Mouse (Mus musculus) embryonic fibroblast, embryonic 13.5 days (primary cell): ENCODE data around the gene Cxcl14. TPM values are rescaled to one million over a fixed set of nuclear protein-coding genes. Genes with fewer than 3 reads are reported as not detected.

ENCODE experiments used
- H3K27ac ChIP-seq: 2 replicates; pipeline ENCODE4 v1.5.1; 2012; ENCODE audit warnings: low read length, control low read depth, inconsistent platforms; ENCODE audit not compliant: insufficient read depth
- H3K4me1 ChIP-seq: 2 replicates; pipeline ENCODE4 v1.6.1; 2011; ENCODE audit warnings: low read length; ENCODE audit not compliant: control insufficient read depth, insufficient read depth
- H3K4me3 ChIP-seq: 2 replicates; pipeline ENCODE4 v1.5.1; 2011; ENCODE audit warnings: mild to moderate bottlenecking, control low read depth, low read length; ENCODE audit not compliant: insufficient read depth
- CTCF ChIP-seq: IDR thresholded peaks from 2 replicates; pipeline ENCODE4 v1.5.1; 2011; ENCODE audit warnings: mild to moderate bottlenecking, control low read depth, low read length, moderate library complexity, borderline replicate concordance; ENCODE audit not compliant: insufficient read depth
- POLR2A ChIP-seq: IDR thresholded peaks from 2 replicates; pipeline ENCODE4 v1.6.1; 2011; ENCODE audit warnings: low read depth, mild to moderate bottlenecking, control low read depth, low read length, moderate library complexity
- polyA plus RNA-seq: library from polyadenylated mRNA; stranded (reverse); fragments of >200 nt; gene quantifications from 2 replicates; pipeline ENCODE4 v1.2.4, GENCODE M21; 2011; ENCODE audit warnings: low read depth; ENCODE audit not compliant: missing spikeins, insufficient read length

Cxcl14 gene
- 78.9 and 102 TPM in 2 replicates for polyA plus RNA-seq

DNA sequence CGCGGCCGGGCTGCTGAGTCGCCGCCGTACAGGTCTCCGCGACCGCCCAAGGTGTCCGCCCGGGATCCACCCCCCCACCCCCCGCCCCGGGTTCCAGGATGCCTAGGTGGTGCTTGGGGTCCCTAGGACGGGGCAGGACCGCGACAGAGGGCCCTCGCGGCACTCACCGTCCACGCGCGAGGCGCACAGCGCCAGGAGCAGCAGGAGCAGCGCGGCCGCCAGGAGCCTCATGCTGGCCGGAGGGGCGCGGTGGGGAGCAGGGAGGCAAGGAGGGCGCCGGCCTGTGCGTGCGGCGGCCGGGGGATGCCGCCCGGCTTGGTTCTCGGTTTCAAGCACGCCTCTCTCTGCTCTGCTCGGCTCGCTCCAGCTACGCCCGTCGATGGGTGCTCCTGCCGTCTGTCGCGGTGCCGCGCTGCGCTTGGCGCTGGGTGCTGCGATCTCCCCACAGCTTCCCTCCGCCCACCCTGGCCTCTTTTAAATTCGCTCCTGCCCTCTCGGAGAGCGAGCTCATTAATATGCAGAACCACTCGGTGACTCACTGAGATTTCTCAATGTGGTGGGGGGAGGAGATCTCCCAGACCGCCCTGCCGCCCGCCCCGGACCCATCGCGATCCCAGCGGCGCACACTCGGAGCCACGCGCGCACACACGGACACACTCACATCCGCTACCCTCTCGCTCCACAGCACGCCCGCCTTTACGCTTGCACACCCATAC is at the start of gene Cxcl14:
TSS of gene Cxcl14 (minus strand) at position 609 of the 716 bp plus-strand sequence.
- peak; percentile 68 for TF ChIP-seq POLR2A
- no peak for TF ChIP-seq CTCF
- no peaks in the 10 kb centered on the region for H3K4me1 ChIP-seq
- H3K27ac ChIP-seq: no peak within 1 kb of the TSS
- H3K4me3 ChIP-seq: peak within 1 kb of the TSS; percentile 57

DNA sequence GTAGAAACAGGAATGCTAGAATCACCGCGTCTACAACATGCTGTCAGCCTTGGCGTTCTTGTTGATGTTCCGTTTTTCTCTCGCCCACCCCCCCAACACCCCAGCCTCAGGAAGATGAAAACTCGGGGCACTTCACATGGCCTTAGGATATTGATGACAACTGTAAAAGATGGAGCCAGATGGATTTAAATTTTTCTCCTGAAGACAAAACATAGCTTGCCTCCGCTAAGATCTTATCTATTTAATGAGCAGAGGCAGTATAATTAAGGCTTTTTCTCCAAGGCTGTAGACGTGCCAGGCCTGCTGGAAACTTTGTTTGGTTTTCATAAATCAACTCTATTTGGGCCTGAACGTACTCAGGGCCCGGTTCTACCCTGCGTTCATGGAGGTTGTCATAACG is 48.0 kb upstream of the Cxcl14 start:
- Histone ChIP-seq H3K4me1 (no peaks in the 10 kb centered on the region), H3K4me3 (no peak overlapping the region), H3K27ac (no peak overlapping the region)
- TF ChIP-seq CTCF (no peak), POLR2A (no peak)

DNA sequence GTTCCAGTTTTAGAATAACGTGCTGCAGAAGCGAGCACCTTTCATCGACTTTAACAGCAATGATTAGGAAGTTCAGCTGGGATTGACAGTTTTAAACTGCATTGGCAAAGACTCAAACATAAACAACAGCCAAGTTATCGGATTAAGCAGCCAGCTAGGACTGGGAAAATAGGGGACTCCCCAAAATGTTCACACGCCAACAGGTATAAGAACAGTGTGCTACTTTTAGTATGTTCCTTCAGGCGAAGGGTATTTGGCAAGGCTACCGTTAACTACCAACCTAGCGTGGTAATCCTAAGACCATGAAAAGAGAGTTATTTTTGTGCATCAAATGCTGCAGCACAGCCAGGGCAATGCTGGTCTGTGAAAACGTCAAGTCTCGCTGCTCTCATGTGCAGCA is 46.1 kb upstream of the Cxcl14 start:
- H3K4me3 ChIP-seq: no peak overlapping the region
- no peak overlapping the region for H3K27ac ChIP-seq
- no peak for TF ChIP-seq POLR2A
- no peak for TF ChIP-seq CTCF
- no peaks in the 10 kb centered on the region for H3K4me1 ChIP-seq

DNA sequence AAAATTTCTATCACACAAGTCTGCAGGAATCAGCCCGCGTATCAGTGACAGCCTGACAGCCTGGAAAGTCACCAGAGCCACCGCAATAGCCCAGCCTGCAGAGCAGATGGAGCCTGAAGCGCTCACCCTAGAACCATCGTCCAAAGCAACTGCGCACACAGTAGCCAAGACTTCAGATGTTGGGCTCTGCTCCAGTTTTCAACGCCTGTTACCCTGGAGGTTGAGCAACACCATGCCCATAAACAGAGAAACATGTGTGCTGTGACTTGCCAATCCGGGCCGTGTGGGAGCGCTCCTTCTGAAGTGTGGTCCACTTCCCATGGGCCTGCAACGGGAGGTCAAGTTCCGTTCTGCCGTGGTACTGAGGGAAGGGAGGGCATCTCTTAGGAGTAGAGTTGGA is 44.2 kb upstream of the Cxcl14 start:
- Histone ChIP-seq H3K4me3 (no peak overlapping the region), H3K4me1 (no peaks in the 10 kb centered on the region), H3K27ac (no peak overlapping the region)
- TF ChIP-seq POLR2A (no peak), CTCF (no peak)

DNA sequence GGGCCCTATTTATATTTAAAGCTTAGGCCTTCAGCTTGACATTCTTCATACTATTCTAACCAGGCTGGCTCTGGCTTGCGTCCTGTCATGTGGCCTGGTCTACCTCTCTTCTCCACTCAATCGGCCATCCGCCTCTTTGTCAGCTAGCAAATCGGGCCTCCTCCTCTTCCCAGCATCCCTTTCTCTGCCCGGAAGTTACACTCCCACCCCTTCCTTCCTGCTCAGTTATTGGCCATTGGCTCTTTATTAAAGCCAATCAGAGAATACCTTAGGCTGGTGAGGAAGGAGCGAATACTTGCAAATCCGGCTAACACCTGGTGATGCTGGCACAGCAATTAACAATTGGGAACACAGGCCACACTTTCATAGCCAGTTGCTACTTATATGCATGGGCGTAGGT is 43.5 kb upstream of the Cxcl14 start:
- H3K4me3 ChIP-seq: no peak overlapping the region
- no peak for TF ChIP-seq CTCF
- TF ChIP-seq POLR2A: no peak
- peaks cover 2% of the 10 kb centered on the region; the same call in 1 of the 2 replicates for H3K4me1 ChIP-seq
- H3K27ac ChIP-seq: no peak overlapping the region

DNA sequence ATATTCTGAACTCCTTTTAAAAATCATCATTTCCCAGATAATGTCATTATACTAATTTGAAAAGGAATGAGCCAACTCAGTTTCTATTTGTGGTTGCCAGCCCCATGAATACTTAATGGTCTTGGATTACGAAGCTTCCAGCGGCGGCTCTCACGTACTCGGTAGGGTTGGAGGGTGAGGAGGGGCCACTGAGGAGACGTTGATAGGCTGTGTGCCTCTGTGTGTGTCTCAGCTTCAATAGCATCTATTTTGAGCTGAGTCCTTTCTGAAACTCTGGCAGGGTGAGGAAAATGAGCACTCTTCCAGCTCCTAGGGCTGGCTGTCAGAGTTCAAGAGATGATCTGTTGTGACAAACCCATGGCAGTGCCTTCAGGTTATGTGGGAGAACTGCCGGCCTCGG is 40.6 kb upstream of the Cxcl14 start:
- Histone ChIP-seq H3K27ac (no peak overlapping the region), H3K4me1 (peaks cover 2% of the 10 kb centered on the region; the same call in 1 of the 2 replicates), H3K4me3 (no peak overlapping the region)
- TF ChIP-seq CTCF: no peak
- TF ChIP-seq POLR2A: no peak

DNA sequence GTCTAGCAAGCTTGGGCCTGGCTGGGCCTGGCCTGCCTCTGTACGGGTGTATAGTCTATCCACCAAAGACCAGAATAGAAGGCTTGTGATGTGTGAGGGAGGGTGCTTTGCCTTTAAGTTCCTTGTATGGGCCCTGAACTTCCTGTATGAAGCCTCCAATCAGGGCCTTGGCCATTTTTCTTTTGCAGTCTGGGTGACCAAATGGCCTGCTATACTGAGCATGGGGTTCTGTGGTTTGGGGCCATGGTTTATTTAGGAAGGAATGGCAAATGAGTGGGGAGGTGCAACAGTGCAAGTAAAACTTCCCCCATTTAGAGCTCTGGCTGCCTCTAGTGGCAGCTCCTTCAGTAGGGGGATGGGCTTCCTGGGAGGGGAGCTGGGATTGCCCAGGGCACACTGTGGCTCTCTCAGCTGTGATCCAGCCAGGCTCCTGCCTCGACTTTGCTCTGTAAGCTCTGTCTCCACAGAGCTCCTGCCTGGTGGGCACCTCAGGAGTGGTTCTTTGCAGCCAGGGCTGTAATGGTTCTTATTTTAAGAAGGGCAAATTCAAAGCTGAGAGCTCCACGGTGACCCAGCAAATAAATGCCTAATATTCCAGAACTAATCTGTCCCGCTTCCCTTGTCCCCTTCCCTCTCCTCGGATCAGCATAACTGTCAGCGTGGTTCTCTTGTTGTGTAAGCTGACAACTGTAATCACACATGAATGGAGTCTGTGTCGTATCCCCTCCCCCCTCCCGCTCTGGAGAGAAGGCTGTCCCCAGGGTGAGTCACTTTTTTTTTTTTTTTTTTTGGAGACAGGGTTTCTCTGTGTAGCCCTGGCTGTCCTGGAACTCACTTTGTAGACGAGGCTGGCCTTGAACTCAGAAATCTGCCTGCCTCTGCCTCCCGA is 38.7 kb upstream of the Cxcl14 start:
- TF ChIP-seq CTCF: no peak
- no peak for TF ChIP-seq POLR2A
- H3K27ac ChIP-seq: no peak overlapping the region

DNA sequence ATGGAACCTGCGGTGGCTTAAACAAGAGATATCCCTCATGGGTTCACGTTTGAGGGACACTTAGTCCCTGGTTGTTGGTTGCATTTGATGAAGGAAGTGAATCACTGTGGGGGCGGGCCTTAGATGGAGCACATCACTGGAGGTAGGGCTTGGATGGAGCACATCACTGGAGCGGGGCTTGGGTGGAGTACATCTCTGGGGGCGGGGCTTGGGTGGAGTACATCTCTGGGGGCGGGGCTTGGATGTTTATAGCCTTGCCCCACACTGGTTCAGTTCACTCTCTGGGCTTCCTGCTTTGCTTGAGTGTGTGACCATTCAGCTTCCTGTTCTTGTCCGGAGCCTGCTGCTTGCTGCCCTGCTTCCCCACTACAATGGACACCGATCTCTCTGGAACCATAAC is 37.9 kb upstream of the Cxcl14 start:
- H3K27ac ChIP-seq: no peak overlapping the region
- no peak for TF ChIP-seq CTCF
- TF ChIP-seq POLR2A: no peak

More for the DNA sequence above, 38.7 kb upstream of the Cxcl14 start:
- Histone ChIP-seq H3K4me3 (no peak overlapping the region), H3K4me1 (peaks cover 4% of the 10 kb centered on the region; the same call in 1 of the 2 replicates)

DNA sequence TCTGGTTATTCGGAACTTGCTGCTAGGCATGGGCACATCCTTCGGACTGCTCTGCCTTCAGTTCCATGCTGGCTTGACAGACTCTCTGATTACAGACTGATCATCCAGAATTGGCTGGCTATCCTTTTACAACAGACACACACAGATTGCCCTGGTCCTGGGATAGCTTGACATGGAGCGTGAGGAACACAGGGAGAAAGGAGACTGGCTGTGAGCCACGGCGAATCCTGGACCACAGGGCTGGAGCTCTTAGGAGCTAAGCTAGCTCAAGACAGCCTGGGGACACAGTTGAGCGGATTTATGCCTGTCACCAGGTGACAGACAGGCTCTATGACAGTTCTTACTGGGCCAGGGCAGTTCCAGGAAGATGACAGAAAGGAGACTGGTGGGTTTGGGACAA is 36.0 kb upstream of the Cxcl14 start:
- Histone ChIP-seq H3K4me3 (no peak overlapping the region), H3K27ac (no peak overlapping the region), H3K4me1 (peaks cover 9% of the 10 kb centered on the region)
- no peak for TF ChIP-seq CTCF
- no peak for TF ChIP-seq POLR2A

More for the DNA sequence above, 37.9 kb upstream of the Cxcl14 start:
- Histone ChIP-seq H3K4me3 (no peak overlapping the region), H3K4me1 (peaks cover 7% of the 10 kb centered on the region)
